Mouse (Mus musculus) myocyte (in vitro differentiated cells): Measurements from ENCODE around the gene Tmem56. TPM values are rescaled to one million over a fixed set of nuclear protein-coding genes. Genes with fewer than 3 reads are reported as not detected.

ENCODE experiments used
- H3K27me3 ChIP-seq: one replicate; pipeline ENCODE4 v1.6.1; 2011; ENCODE audit not compliant: control insufficient read depth, insufficient read depth, insufficient read length
- H3K36me3 ChIP-seq: one replicate; pipeline ENCODE4 v1.6.1; 2011; ENCODE audit not compliant: control insufficient read depth, insufficient read depth
- H3K4me2 ChIP-seq: one replicate; pipeline ENCODE4 v1.6.1; 2011; ENCODE audit warnings: low read depth, control low read depth
- H3K4me3 ChIP-seq: one replicate; pipeline ENCODE4 v1.5.1; 2011; ENCODE audit warnings: mild to moderate bottlenecking, control low read depth, moderate library complexity
- H3K79me2 ChIP-seq: one replicate; pipeline ENCODE4 v1.6.1; 2011; ENCODE audit not compliant: control insufficient read depth, insufficient read depth
- H3ac ChIP-seq: one replicate; pipeline ENCODE4 v1.6.1; 2011; ENCODE audit not compliant: control insufficient read depth, insufficient read length
- CEBPB ChIP-seq: IDR thresholded peaks from 2 replicates; pipeline ENCODE4 v1.6.1; 2011; ENCODE audit warnings: mild to moderate bottlenecking, moderate library complexity; ENCODE audit not compliant: poor library complexity, insufficient read depth, severe bottlenecking
- E2F4 ChIP-seq: IDR thresholded peaks from one replicate; pipeline ENCODE4 v1.6.1; 2011; ENCODE audit warnings: mild to moderate bottlenecking, control low read depth, moderate library complexity; ENCODE audit not compliant: insufficient read depth
- MAX ChIP-seq: IDR thresholded peaks from one replicate; pipeline ENCODE4 v1.6.1; 2011; ENCODE audit warnings: low read depth, mild to moderate bottlenecking, control low read depth
- MYOD1 ChIP-seq, 3 experiments: IDR thresholded peaks; one replicate each; pipeline ENCODE4 v1.6.1; 2011; ENCODE audit warnings: control low read depth in 2 of 3, low read depth in 2 of 3, mild to moderate bottlenecking in 2 of 3, moderate library complexity in 1 of 3; ENCODE audit not compliant: insufficient read length in 2 of 3, control insufficient read depth in 1 of 3
- MYOG ChIP-seq, 3 experiments: IDR thresholded peaks; one replicate each; pipeline ENCODE4 v1.6.1; 2011; ENCODE audit warnings: control low read depth in 2 of 3, low read depth in 2 of 3, mild to moderate bottlenecking in 2 of 3; ENCODE audit not compliant: insufficient read length in 2 of 3, control insufficient read depth in 1 of 3, insufficient read depth in 1 of 3
- POLR2A ChIP-seq: IDR thresholded peaks from one replicate; pipeline ENCODE4 v1.6.1; 2011; ENCODE audit warnings: low read depth, mild to moderate bottlenecking, control low read depth, moderate library complexity; ENCODE audit not compliant: insufficient read length
- POLR2AphosphoS2 ChIP-seq: IDR thresholded peaks from one replicate; pipeline ENCODE4 v1.6.1; 2011; ENCODE audit warnings: low read depth, control low read depth; ENCODE audit not compliant: insufficient read length
- REST ChIP-seq: IDR thresholded peaks from one replicate; pipeline ENCODE4 v1.6.1; 2011; ENCODE audit warnings: mild to moderate bottlenecking, control low read depth, moderate library complexity; ENCODE audit not compliant: insufficient read depth, insufficient read length
- SRF ChIP-seq: IDR thresholded peaks from one replicate; pipeline ENCODE4 v1.6.1; 2011; ENCODE audit warnings: low read depth; ENCODE audit not compliant: control insufficient read depth, insufficient read length
- TCF12 ChIP-seq: IDR thresholded peaks from one replicate; pipeline ENCODE4 v1.6.1; 2011; ENCODE audit warnings: mild to moderate bottlenecking, control low read depth; ENCODE audit not compliant: poor library complexity, insufficient read depth, severe bottlenecking
- TCF3 ChIP-seq: IDR thresholded peaks from one replicate; pipeline ENCODE4 v1.6.1; 2011; ENCODE audit warnings: low read depth, control low read depth; ENCODE audit not compliant: insufficient read length
- USF1 ChIP-seq: IDR thresholded peaks from one replicate; pipeline ENCODE4 v1.6.1; 2011; ENCODE audit warnings: low read depth, mild to moderate bottlenecking, control low read depth, moderate library complexity
- polyA plus RNA-seq: library from polyadenylated mRNA; unstranded; fragments of >200 nt; fragmentation: generic; extraction: Trizol; gene quantifications from one replicate; pipeline ENCODE4 v1.2.1, GENCODE M21; 2012; ENCODE audit warnings: missing spikeins

The Tmem56 gene
- polyA plus RNA-seq, 1 experiment, result 0.13 TPM

- no peak overlapping the region for H3K4me3 ChIP-seq
- TF ChIP-seq MYOD1 (IDR thresholded peaks at IDR 0.05; ENCODE audit: control insufficient read depth in 1 of 3, insufficient read length in 2 of 3, low read depth in 2 of 3) (no peak), POLR2AphosphoS2 (no peak), SRF (no peak), TCF12 (no peak), POLR2A (no peak)
- no peaks in the 10 kb centered on the region for H3K27me3 ChIP-seq
- no peaks in the 10 kb centered on the region for H3K36me3 ChIP-seq
- no peak overlapping the region for H3ac ChIP-seq
- no peaks in the 10 kb centered on the region for H3K79me2 ChIP-seq
- no peak overlapping the region for H3K4me2 ChIP-seq
These were observed 70.7 kb downstream of the Tmem56 start for GRCm38 (mm10) chr3:121212156-121212555.

- TF ChIP-seq MYOD1 (IDR thresholded peaks at IDR 0.05; ENCODE audit: control insufficient read depth in 1 of 3, insufficient read length in 2 of 3, low read depth in 2 of 3), result no peak
- no peak for TF ChIP-seq REST
- no peak for TF ChIP-seq CEBPB
- TF ChIP-seq E2F4, result no peak
- no peak for TF ChIP-seq MAX
- TF ChIP-seq TCF3, result no peak
- no peak for TF ChIP-seq SRF
- no peak for TF ChIP-seq USF1
- TF ChIP-seq MYOG (IDR thresholded peaks at IDR 0.05; ENCODE audit: control insufficient read depth in 1 of 3, insufficient read depth in 1 of 3, insufficient read length in 2 of 3, low read depth in 2 of 3), result no peak
- no peak for TF ChIP-seq TCF12
- Histone ChIP-seq H3K36me3 (no peaks in the 10 kb centered on the region), H3K27me3 (no peaks in the 10 kb centered on the region), H3K4me3 (no peak overlapping the region), H3K4me2 (no peak overlapping the region), H3K79me2 (no peaks in the 10 kb centered on the region), H3ac (no peak overlapping the region)
These were observed 73.9 kb downstream of the Tmem56 start for GRCm38 (mm10) chr3:121208994-121209393.

GRCm38 (mm10) chr3:121206202-121206882, 76.6 kb downstream of the Tmem56 start:
- Histone ChIP-seq H3K4me3 (no peak overlapping the region), H3K79me2 (no peaks in the 10 kb centered on the region), H3K36me3 (no peaks in the 10 kb centered on the region), H3K27me3 (peaks cover 6% of the 10 kb centered on the region), H3K4me2 (no peak overlapping the region), H3ac (no peak overlapping the region)
- no peak for TF ChIP-seq CEBPB

DNA sequence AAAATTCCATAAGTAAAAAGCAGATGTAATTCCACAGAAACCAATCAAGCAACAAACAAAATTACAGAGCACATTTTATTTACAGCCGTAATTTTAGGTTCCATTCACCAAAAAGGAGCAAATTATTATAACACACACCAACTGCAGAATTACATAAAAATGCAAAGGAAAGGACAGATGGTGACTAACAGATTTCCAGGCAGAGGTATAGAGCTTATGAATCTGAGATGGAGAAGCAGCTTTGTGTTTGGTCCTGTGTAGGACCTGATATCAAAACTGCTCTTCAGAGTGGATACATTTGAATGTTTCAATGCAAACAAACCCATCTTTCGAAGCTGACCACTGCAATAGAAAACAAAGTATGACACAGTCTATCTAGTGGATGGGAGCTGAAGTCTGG, 80.3 kb downstream of the Tmem56 start:
- no peak overlapping the region for H3ac ChIP-seq
- no peak overlapping the region for H3K4me2 ChIP-seq
- no peak for TF ChIP-seq CEBPB
- TF ChIP-seq MYOD1 (IDR thresholded peaks at IDR 0.05; ENCODE audit: control insufficient read depth in 1 of 3, insufficient read length in 2 of 3, low read depth in 2 of 3), result no peak
- no peak for TF ChIP-seq REST
- TF ChIP-seq POLR2A, result no peak
- no peak for TF ChIP-seq POLR2AphosphoS2
- no peak for TF ChIP-seq SRF
- no peak for TF ChIP-seq E2F4
- TF ChIP-seq TCF3, result no peak
- no peak for TF ChIP-seq USF1
- TF ChIP-seq MYOG (IDR thresholded peaks at IDR 0.05; ENCODE audit: control insufficient read depth in 1 of 3, insufficient read depth in 1 of 3, insufficient read length in 2 of 3, low read depth in 2 of 3), result no peak
- TF ChIP-seq TCF12, result no peak
- TF ChIP-seq MAX, result no peak
- peaks cover 14% of the 10 kb centered on the region for H3K27me3 ChIP-seq
- H3K4me3 ChIP-seq, result no peak overlapping the region
- H3K79me2 ChIP-seq, result no peaks in the 10 kb centered on the region
- no peaks in the 10 kb centered on the region for H3K36me3 ChIP-seq

DNA sequence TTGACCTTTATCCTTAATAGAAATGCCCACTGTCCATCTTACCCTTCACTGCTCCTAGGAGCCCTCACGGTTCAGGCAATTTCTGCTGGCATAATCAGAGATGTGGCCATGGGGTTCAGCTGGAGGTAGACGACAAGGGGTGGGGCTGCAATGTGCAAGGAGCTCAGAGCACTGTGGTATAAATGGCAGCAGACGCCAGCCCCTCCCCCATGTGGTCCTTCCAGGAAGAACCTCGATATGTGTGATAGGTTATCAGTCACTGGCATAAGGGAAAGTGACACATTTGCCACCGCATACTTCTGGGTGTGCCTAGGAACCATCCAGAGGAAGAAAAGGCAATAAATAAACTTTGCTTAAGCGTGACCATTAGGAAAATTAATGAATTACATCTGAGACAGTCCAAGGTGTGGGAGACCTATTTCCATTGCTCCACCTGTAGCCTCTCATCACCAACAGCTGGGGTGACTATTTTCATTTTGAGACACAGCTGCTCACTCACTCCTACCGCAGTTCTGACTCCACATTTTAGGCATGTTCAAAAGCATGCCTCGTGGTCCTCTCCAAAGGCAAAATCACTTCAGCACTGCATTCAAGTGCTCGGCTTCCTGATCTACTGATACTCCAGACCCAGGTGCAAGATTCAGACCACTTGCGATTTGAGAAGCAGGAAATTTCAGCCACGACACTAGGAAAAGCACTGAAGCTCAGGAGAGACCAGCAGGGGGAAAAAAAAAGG, 81.7 kb downstream of the Tmem56 start:
- H3K79me2 ChIP-seq, result no peaks in the 10 kb centered on the region
- peaks cover 14% of the 10 kb centered on the region for H3K27me3 ChIP-seq
- H3ac ChIP-seq, result no peak overlapping the region
- no peak overlapping the region for H3K4me3 ChIP-seq
- no peaks in the 10 kb centered on the region for H3K36me3 ChIP-seq
- H3K4me2 ChIP-seq, result no peak overlapping the region
- TF ChIP-seq TCF3 (no peak), USF1 (no peak), MYOD1 (IDR thresholded peaks at IDR 0.05; ENCODE audit: control insufficient read depth in 1 of 3, insufficient read length in 2 of 3, low read depth in 2 of 3) (peak in 2 of 3 experiments; percentile 4 to 7), POLR2A (no peak), POLR2AphosphoS2 (no peak), TCF12 (no peak)
